Mouse (Mus musculus) stomach, postnatal 0 days (tissue): ENCODE measurements around the gene Arap1.

Source experiments
- CTCF ChIP-seq: IDR thresholded peaks from 2 replicates; pipeline ENCODE4 v1.5.1; 2016; ENCODE audit warnings: antibody characterized with exemption, low read depth, mild to moderate bottlenecking, moderate library complexity
- EP300 ChIP-seq: optimal IDR thresholded peaks from 2 replicates; pipeline ENCODE3; 2016; ENCODE audit warnings: antibody characterized with exemption

- no peak for TF ChIP-seq CTCF
- TF ChIP-seq EP300: no peak
Observed at GRCm38 (mm10) chr7:101453296-101453695, 105.4 kb downstream of the Arap1 start.
